Mouse (Mus musculus): ENCODE data around the gene Emc4.

Gene Emc4

DNA sequence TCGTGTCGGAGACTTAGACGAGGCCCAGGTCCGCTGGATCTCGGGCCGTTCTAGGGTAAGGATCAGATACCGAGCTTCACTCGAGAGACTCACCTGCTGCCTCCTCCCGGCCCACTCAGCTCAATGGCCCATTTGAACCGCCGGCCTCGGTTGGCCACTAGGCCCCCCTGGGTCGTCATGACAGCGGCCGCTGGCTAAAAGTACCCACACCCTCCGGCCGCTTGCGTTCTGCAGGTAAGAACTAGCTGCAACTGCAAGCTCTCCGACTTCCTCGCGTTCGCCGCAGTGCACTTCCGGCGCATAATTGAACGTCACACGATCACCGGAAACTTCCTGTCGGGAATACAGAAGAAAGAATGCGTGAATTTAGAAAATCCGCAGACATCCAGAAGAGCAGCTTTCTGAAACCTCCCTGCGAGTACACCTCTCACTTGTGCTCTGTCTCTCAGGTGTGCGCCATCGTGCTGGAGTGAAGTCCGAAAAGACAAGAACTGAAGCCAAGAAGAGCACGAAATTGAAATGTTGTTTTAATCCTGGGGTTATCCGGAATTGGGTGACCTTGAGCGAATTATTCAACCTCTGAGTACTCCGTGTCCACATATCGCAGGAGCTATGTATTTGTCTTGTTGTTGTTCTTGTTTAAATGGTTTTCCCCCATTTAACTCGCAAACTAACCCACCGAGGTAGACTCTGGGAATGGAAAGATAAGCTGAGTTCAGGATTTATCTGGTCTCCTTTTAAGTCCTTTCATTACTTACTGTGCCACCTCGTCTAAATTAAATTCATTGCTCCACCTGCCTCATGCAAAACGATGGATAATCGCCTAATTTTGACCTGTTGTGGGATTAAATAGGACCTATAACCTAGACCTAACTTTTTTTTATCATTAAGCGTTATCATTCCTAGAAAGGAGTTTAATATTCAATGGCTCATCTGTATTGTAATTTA lies at the start of gene Emc4:
Emc4 (minus strand) TSS at position 302 of the 948 bp plus-strand sequence.
- ChIA-PET CTCF (interaction anchor here (0.5 to 1.7 kb wide), 5 partner anchors 10 to 128 kb away, joined by 3 to 18 read pairs (median 11); partner anchors contain the start of gene Katnbl1 (in 3 of the 4)), POLR2A (interaction anchor here (0.5 to 4.1 kb wide), 96 partner anchors 8 to 1668 kb away, joined by 3 to 135 read pairs (median 4); partner anchors contain the start of genes Emc7 (in 4 of the 4), Katnbl1 (in 4 of the 4), Gm21985 (in 3 of the 4) and Slc12a6 (in 3 of the 4))

DNA sequence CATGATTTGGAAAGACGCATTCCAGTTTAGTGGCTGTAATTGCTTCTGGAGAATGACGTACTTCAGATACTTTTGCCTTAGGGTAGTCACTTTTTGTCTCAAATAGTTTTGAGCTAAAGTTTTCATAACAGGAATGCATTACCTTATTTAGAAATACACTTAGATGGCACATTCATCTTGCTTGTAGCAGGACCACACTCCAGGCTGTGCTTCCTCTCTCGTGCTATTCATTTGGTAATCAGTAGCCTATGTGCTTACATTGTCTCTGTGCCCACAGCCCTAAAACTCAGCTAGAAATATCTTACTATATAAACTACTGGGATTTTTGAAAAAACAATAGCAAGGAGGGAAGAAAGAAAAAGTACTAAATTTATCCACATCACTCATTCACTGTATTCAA lies 39.2 kb upstream of the Emc4 start:
- ChIA-PET CTCF (no interaction called here), POLR2A (interaction anchor here in 1 of 4 experiments (0.8 to 1.3 kb wide), 3 partner anchors 9 to 40 kb away, joined by 3 to 4 read pairs (median 3); no protein-coding TSS in a partner anchor)

DNA sequence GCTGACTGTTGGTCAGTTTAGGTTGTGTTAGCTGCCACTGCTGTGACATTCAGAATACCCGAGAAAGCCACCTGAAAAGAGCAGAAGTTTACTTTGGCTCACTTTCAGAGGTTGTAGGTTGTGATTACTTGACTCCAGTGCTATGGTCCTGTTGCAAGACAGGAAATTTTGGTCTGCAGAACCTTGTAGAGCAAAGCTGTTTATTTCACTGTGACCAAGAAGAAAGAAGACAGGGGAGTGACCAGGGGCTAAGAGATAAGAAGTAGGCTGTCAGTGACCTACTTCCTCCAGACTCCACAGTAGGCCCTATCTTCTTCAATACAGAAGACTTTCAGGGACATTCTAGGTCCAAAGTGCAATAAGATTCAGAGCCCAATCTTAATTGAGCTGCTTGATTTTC lies 28.8 kb upstream of the Emc4 start:
- CTCF ChIA-PET, result no interaction called here
- POLR2A ChIA-PET, result interaction anchor here in 2 of 4 experiments (0.8 to 1.4 kb wide), 4 partner anchors 17 to 58 kb away, joined by 3 to 4 read pairs (median 3); partner anchors contain the start of genes Katnbl1 (in 2 of the 2) and Emc7 (in 1 of the 2)

DNA sequence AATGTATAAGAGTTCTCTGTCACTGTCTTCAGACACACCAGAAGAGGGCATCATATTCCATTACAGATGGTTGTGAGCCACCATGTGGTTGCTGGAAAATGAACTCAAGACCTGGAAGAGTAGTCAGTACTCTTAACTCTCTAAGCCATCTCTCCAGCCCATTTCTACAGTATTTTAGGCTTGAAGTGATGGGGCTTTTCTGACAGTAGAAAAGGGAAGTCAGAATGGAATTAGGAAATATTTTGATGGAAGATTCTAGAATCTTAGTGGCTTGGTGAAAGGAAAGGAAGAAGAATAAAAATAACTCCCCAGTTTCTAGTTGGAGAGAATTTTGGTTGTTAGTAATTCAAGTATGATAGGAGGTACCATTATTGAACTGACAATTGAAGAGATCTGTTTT lies 26.1 kb upstream of the Emc4 start:
- POLR2A ChIA-PET, result interaction anchor here in 2 of 4 experiments (1.4 to 1.6 kb wide), 2 partner anchors 9 to 15 kb away, joined by 5 read pairs; partner anchors contain the start of gene Katnbl1 (in 1 of the 2)

DNA sequence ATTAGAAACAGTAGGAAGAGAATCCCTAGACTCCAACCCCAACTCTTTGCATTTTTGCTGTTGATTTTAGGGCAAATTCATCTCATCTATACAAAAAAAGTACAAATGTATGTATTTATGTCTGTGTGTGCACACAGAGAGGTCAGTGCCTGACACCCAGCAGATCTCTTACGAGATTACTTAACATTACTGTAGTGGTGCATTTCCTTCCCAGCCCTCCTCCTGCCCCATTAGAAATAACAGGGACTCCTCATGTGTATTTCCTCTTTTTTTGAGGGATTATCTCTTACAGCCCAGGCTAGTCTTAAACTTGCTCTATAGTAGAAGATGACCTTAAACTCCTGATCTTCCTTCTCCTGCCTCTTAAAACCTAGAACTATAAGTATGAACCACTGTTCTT lies 24.9 kb upstream of the Emc4 start:
- CTCF ChIA-PET, result interaction anchor here in 2 of 4 experiments (0.5 to 0.6 kb wide), 2 partner anchors 14 to 146 kb away, joined by 3 read pairs; no protein-coding TSS in a partner anchor
- POLR2A ChIA-PET, result interaction anchor here in 2 of 4 experiments (3.5 to 7.1 kb wide), 3 partner anchors 13 to 62 kb away, joined by 12 to 55 read pairs (median 32); partner anchors contain the start of genes Katnbl1 (in 2 of the 2) and Emc7 (in 1 of the 2)

More for the DNA sequence above, 26.1 kb upstream of the Emc4 start:
- CTCF ChIA-PET, result interaction anchor here in 1 of 4 experiments (1.2 kb wide), 1 partner anchor 15 kb away, joined by 4 read pairs; the partner anchor contains the start of gene Katnbl1

DNA sequence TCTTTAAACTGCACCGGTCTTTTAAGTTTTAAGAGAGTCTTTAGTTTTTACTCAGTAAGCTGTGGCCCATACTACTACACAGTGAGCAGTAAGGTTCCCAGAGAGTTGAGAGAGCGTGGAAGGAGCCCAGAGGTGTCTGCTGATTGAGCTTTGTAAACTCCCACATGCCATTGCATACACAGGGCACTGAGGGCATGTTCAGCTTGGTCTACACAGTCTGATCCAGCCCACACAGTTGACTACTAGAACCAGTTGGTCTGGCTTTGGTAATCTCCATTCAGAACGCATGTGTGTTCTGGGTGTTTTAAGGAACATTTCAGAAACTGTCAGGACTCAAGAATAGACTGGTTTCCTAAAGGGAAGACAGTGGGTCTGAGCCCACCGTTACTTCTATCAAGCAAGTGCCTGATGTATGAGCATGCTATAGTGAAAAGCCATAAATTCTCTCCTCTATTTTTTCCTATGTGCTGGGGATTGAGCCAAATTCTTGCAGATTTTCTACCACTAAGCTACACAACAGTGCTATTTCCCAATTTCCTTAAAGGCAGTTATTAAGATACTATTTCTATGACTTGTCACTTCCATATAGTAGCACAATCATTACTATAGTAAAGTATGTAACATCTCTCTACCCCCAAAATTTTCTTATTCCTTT lies 23.6 kb upstream of the Emc4 start:
- CTCF ChIA-PET, result interaction anchor here in 3 of 4 experiments (0.7 to 2.0 kb wide), 3 partner anchors 12 to 13 kb away, joined by 3 to 5 read pairs (median 3); partner anchors contain the start of gene Katnbl1 (in 2 of the 3)
- POLR2A ChIA-PET, result interaction anchor here in 3 of 4 experiments (0.5 to 7.1 kb wide), 12 partner anchors 12 to 81 kb away, joined by 3 to 55 read pairs (median 4); partner anchors contain the start of genes Emc7 (in 2 of the 3), Katnbl1 (in 2 of the 3) and Emc4 (in 1 of the 3)

DNA sequence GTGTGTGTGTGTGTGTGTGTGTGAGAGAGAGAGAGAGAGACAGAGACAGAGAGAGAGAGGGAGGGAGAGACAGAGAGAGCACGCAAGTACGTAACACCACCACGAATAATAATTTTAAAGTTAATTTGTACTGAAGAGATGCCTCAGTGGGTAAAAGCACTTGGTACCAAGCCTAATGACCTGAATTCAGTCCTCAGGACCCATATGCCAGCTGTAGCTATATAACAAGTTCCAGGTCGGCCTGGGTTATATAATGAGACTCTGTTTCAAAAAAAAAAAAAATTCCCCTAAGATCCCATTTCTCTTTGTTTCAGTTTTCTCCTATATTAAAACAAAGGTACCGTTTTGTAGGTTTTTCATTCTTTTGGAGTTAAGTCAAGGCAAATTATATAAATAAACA lies 23.0 kb upstream of the Emc4 start:
- POLR2A ChIA-PET, result interaction anchor here in 3 of 4 experiments (0.7 to 7.1 kb wide), 11 partner anchors 11 to 82 kb away, joined by 3 to 55 read pairs (median 5); partner anchors contain the start of genes Emc7 (in 2 of the 3), Katnbl1 (in 2 of the 3) and Emc4 (in 1 of the 3)
- CTCF ChIA-PET, result interaction anchor here in 3 of 4 experiments (0.7 to 2.0 kb wide), 3 partner anchors 12 to 14 kb away, joined by 3 to 5 read pairs (median 3); partner anchors contain the start of gene Katnbl1 (in 2 of the 3)

DNA sequence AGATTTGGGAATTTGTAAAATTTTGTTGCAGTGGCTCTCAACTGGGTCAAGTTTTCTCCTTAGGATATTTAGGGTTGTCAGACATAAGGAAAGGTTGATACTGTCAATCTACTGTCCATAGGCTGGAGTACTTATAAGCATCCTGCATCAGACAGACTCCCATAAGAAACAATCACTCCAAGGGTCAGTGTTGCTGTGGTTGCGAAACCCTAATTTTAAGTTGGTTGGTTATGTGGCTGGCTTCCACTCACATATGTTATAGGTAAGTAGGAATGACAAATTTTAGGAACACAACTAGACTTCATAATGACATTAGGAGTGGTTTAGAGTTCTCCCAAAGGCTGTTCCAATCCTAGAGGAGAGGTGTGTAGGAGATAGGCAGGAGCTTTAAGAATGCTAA lies 13.4 kb upstream of the Emc4 start:
- POLR2A ChIA-PET, result interaction anchor here in 2 of 4 experiments (1.8 to 7.5 kb wide), 7 partner anchors 9 to 74 kb away, joined by 3 to 135 read pairs (median 50); partner anchors contain the start of genes Emc4 (in 2 of the 2) and Emc7 (in 1 of the 2)
- CTCF ChIA-PET, result no interaction called here

DNA sequence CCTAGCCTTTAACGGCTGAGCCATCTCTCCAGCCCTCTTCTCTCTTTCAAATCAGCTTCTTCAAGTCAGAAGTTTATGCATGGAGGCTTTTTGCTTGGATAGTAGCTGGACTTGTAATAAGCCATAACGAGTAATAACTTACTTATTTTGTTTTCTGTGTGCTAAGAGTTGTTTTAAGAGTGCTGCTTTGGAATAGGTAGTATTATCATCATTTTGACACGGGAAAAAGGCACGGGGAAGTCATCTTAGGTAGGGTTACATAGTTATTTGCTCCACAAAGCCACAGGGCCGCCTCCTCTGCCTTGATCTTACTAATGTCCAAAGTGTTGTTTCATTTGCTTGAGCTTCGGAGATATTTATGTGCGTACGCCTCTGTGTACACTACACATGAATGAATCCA lies 12.3 kb upstream of the Emc4 start:
- POLR2A ChIA-PET, result interaction anchor here (0.7 to 7.5 kb wide), 36 partner anchors 9 to 1692 kb away, joined by 3 to 135 read pairs (median 7); partner anchors contain the start of genes Emc4 (in 4 of the 4), Emc7 (in 3 of the 4), Gm21985 (in 2 of the 4) and Nop10 (in 2 of the 4)
- CTCF ChIA-PET, result interaction anchor here in 3 of 4 experiments (1.3 to 2.1 kb wide), 5 partner anchors 8 to 119 kb away, joined by 3 to 11 read pairs (median 5); partner anchors contain the start of gene Emc4 (in 1 of the 3)

DNA sequence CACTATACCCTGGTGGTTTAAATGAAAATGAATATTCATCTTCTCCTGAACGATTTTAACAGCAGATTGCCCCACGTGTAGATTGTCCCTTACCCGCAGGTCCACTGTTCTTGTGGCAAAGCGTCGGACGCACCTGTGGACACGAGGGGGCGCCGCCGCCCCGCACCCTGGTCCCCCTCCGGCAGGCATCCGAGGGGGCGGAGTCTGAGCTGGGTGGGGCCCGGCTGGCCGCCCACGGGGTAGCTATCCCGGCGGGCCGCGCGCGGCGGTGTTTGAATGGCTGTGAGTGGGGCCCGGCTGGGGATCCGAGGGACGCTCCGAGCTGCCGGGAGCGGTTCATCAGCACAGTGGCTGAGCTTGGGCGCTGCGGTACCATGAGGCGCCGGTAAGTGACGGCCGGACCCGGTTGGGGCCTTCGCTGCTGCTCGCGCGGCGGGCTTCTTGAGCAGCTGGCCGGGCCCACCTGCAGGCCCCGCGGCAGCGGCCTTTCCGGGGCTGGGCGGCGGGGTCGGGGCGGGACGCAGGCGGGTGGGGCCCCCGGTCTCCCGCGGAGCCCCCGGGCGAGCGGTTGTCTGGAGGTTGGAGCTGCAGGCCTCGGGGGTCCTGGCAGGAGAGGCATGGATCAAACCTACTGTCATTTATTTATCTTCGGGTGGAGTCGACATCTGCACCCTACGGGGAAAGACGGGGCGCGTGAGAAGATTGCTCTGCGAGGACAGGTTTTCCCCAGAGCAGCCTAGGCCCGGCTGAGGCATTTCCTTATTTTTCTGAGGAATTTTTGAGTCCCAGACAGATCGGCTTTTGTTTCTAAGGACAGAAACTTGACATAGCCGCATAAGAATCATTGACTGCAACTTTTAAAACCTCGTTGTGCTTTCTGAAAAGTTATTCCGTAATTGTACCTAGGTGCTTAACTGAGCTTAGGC lies 11.4 kb upstream of the Emc4 start, which contains the start of gene Katnbl1:
Katnbl1 (plus strand) TSS at position 239 of the 926 bp plus-strand sequence.
- ChIA-PET CTCF (interaction anchor here (0.5 to 2.1 kb wide), 38 partner anchors 8 to 386 kb away, joined by 3 to 18 read pairs (median 4); partner anchors contain the start of genes Emc4 (in 3 of the 4), Emc7 (in 2 of the 4), Gm21985 (in 1 of the 4) and Lpcat4 (in 1 of the 4)), POLR2A (interaction anchor here (0.5 to 7.5 kb wide), 76 partner anchors 8 to 1470 kb away, joined by 3 to 135 read pairs (median 4); partner anchors contain the start of genes Emc4 (in 4 of the 4), Emc7 (in 3 of the 4), Slc12a6 (in 3 of the 4) and Gm21985 (in 2 of the 4))

DNA sequence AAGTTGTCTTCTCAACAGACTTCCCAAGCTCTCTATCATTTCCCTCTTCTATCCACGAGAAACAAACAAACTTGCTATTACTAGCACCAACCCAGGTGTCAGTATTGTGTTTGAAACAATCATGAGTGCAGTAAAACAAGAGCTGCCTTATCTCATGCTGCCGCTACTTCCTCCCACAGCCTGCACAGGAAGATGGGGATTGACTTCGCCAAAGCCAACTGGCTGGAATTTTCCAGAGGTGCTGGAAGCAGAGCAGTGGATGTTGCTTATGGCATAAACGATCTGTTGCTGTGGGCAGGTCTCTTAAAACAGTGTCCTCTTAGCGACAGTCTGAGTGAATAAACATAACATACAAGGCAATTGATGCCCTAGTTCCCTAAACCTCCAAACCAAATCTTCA lies 6.8 kb upstream of the Emc4 start:
- CTCF ChIA-PET, result no interaction called here
- POLR2A ChIA-PET, result interaction anchor here in 1 of 4 experiments (1.4 kb wide), 1 partner anchor 109 kb away, joined by 6 read pairs; the partner anchor contains the start of genes Gm21985 and Slc12a6

DNA sequence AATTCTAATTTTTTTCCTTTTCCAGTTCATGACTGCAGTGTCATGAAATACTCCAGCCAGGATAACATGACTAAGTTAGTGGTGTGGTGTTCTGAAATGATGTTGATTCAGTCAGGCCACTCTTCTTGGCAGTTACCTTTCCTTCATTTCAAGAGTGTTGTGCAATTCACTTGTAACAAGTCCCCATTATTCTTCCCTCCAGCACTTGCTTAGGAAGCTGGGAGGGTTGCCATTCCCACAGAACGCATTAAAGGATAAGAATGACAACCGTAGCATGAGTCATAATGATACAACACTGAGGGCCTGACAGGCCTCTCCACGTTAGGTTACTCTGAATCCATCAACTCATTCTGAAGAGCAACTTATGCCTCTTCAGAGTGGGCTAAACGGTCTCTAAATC lies 5.3 kb upstream of the Emc4 start:
- ChIA-PET CTCF (no interaction called here), POLR2A (interaction anchor here in 1 of 4 experiments (1.0 kb wide), 1 partner anchor 12 kb away, joined by 3 read pairs; no protein-coding TSS in a partner anchor)

DNA sequence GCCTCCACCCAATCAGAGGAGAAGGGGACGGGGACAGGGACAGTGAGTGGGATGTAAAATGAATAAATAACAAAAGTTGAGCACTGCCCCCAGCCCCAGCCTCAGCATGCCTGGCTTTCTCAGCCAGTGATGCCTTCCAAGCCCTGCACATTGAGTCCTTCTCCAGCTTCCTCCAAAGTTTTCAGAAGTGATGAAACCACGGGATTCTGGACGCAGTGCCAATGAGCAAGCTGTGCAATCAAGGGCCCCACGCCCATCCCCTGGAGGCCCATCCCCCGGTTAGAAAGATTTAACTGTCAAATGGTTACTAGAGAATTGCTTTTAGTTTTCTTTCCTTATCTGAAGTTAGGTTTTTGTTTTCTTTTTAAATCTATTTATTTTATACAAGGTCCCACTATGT lies 2.1 kb upstream of the Emc4 start:
- ChIA-PET POLR2A (interaction anchor here in 3 of 4 experiments (1.2 to 4.1 kb wide), 7 partner anchors 9 to 85 kb away, joined by 3 to 135 read pairs (median 4); partner anchors contain the start of genes Katnbl1 (in 3 of the 3) and Emc7 (in 1 of the 3)), CTCF (interaction anchor here in 2 of 4 experiments (0.5 to 1.0 kb wide), 2 partner anchors 8 to 9 kb away, joined by 3 read pairs; partner anchors contain the start of gene Katnbl1 (in 1 of the 2))

DNA sequence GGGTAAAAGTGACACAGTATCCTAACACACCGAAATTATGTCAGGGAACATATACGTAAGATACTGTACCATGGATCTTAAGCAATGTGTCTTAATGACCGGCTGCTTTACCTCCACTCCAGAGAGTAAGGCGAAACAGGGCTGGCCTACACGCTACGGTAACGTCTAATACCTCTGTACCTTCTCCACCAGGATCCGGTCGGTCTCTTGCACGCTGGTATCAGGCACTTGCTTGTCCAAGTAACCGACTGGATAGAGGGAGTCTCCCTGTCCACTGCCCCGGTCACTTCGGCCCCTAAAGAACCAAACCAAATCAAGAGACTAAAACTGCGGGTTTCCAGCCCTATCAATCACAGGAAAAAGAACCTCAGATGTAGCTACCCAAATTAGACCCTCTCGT lies 605 bp downstream of the Emc4 start:
- CTCF ChIA-PET, result interaction anchor here in 3 of 4 experiments (1.5 to 1.7 kb wide), 3 partner anchors 12 kb away, joined by 11 to 18 read pairs (median 11); partner anchors contain the start of gene Katnbl1 (in 3 of the 3)
- POLR2A ChIA-PET, result interaction anchor here (0.6 to 4.1 kb wide), 85 partner anchors 8 to 1669 kb away, joined by 3 to 135 read pairs (median 4); partner anchors contain the start of genes Katnbl1 (in 4 of the 4), Emc7 (in 3 of the 4), Gm21985 (in 3 of the 4) and Slc12a6 (in 3 of the 4)

DNA sequence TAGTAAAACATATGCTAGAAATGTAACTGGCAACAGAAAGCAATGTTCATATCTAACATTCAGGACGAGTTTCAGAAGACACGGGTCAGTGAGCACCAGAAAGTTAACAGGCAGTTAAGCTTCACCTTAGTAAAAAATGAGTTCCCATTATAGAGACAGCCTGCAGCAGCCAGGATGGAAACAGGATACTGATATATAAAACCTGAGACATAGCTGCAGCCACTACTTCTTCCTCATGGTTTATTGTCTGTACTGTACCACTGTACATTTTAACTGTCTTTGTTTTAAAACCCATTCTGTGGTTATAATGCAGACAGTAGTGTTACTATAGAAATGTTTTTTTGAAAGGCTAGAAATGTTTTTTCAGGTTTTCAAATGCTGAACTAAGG lies 7.1 kb downstream of the Emc4 start:
- POLR2A ChIA-PET, result interaction anchor here (0.6 to 1.7 kb wide), 12 partner anchors 9 to 137 kb away, joined by 3 to 9 read pairs (median 3); partner anchors contain the start of genes Emc7 (in 2 of the 4) and Katnbl1 (in 2 of the 4)

More for the DNA sequence above, 7.1 kb downstream of the Emc4 start:
- CTCF ChIA-PET, result no interaction called here

All from embryonic stem cell, embryonic (primary cell).